Mouse (Mus musculus): ENCODE data around the gene Gypa.

GRCm38 (mm10) chr8:80482822-80483774 is 10.5 kb upstream of the Gypa start:
- TF ChIP-seq CTCF (conservative IDR thresholded peaks at IDR 0.05; ENCODE audit: insufficient read depth, insufficient read length, low read depth, low read length), result no peak
- no peak for TF ChIP-seq POLR2A (IDR thresholded peaks at IDR 0.05; ENCODE audit: low read depth, low read length)
